Mouse (Mus musculus): ENCODE data around the gene Stx3. TPM values are rescaled to one million over a fixed set of nuclear protein-coding genes. Genes with fewer than 3 reads are reported as not detected.

Gene Stx3
- total RNA-seq (2014; rRNA removed) (28.8 and 35.0 TPM in 2 replicates), polyA plus RNA-seq (2015; fragmentation: Nextera tagmentation; extraction: Ambion mirVana) (36.6 and 37.8 TPM in 2 replicates)

DNA sequence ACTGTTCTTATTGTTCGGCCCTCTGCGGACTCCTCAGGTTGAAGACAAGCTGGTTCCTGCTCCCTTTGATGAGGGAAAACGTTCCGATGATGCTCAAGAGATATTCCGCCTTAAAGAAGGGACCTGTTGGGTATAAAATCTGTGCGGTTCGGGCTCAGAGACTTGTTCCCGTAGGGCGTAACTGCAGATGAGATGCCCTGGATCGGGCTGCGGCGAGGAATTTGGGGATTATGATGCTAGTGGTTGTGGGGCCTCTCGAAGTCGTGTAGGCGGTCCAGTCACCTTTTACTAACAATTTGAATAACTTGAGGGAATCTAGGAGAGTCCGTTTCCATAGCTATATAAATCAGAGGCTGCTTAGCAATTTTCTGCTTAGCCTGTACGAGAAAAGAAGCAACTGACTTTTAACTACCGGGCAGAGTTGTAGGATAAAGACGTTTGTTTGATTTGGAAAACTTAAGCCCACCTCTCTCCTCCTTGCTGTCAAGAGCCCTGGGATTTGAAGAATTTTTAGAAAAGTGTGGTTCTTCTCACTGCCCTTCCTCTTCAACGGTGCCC lies at the start of gene Stx3:
TSS of gene Stx3 (minus strand) at position 261 of the 558 bp plus-strand sequence.
- ATAC-seq (ENCODE audit: low FRiP score): no peak

DNA sequence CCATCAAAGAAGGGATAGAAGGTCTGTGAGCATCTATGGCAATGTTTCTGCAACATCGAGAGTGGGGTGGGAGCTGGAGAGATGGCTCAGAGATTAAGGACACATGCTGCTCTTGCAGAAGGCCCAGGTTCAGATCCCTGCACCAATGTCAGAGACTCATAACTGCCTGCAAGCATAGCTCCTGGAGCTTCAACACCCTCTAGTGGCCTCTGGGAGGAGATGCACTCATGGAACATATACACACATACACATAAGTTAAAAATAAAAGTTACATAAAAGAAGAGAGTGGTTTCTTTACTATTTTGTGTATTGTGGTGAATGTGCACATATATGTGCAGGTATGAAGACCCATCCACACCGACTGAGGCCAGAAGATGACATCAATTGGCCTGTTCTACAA lies 48.6 kb upstream of the Stx3 start:
- H3K4me1 ChIP-seq (ENCODE audit: insufficient read depth, low read length): no peaks in the 10 kb centered on the region
- no peaks in the 10 kb centered on the region for H3K9me3 ChIP-seq (ENCODE audit: low read length)
- H3K4me2 ChIP-seq (ENCODE audit: low read depth, low read length, poor library complexity, severe bottlenecking): no peak overlapping the region
- H3K9ac ChIP-seq (replicated peaks; ENCODE audit: low read length, poor library complexity, severe bottlenecking): no peak overlapping the region
- no peaks in the 10 kb centered on the region for H3K27me3 ChIP-seq (ENCODE audit: insufficient read depth, low read length)
- H3K27ac ChIP-seq (ENCODE audit: low read depth, low read length): no peak overlapping the region
- H3K36me3 ChIP-seq (ENCODE audit: insufficient read depth, low read length): no peaks in the 10 kb centered on the region
- H3K4me3 ChIP-seq (ENCODE audit: low read depth, low read length): no peak overlapping the region
- no peak for DNase-seq (ENCODE audit: low spot score)
- WGBS: 81% methylated on average over 2 of the region's 2 CpGs
- no peak for ATAC-seq (ENCODE audit: low FRiP score)
- TF ChIP-seq CTCF (IDR thresholded peaks at IDR 0.05): no peak

More for the DNA sequence above, at the start of gene Stx3:
- H3K9me3 ChIP-seq (ENCODE audit: low read length): no peaks in the 10 kb centered on the region
- no peaks in the 10 kb centered on the region for H3K36me3 ChIP-seq (ENCODE audit: insufficient read depth, low read length)
- peak within 1 kb of the TSS; percentile 70 for H3K27ac ChIP-seq (ENCODE audit: low read depth, low read length)
- H3K4me1 ChIP-seq (ENCODE audit: insufficient read depth, low read length): no peaks in the 10 kb centered on the region; the same call in 1 of the 2 replicates
- no peak for TF ChIP-seq CTCF (IDR thresholded peaks at IDR 0.05)
- peak within 1 kb of the TSS; percentile 81 for H3K9ac ChIP-seq (replicated peaks; ENCODE audit: low read length, poor library complexity, severe bottlenecking)
- H3K27me3 ChIP-seq (ENCODE audit: insufficient read depth, low read length): no peaks in the 10 kb centered on the region
- H3K4me3 ChIP-seq (ENCODE audit: low read depth, low read length): peak within 1 kb of the TSS; percentile 83
- DNase-seq (ENCODE audit: low spot score): no peak
- peak within 1 kb of the TSS; percentile 78 for H3K4me2 ChIP-seq (ENCODE audit: low read depth, low read length, poor library complexity, severe bottlenecking)
- whole genome bisulfite sequencing: under 1% methylated on average over 20 of the region's 20 CpGs

DNA sequence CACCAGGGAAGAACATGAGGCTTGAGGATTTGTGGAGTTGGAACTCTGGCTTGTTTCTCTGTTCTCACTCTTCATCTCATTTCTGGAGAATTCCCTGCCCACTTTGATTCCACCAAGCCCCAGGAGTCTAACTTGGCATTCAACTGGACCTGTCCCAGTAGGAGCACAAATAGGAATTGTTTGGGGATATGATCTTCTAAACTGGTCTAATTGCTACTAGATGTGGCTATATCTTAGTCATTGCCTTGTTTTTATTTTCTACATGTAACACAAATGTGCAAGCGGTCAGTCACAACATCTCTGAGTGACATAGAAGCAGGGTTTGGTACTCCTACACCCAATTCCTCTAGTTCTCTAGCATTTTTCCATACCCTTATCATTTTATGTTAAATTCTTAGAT lies 41.8 kb upstream of the Stx3 start, which contains the start of gene Olfr1418:
TSS of gene Olfr1418 (minus strand) at position 101 of the 400 bp plus-strand sequence.
- DNase-seq (ENCODE audit: low spot score) (no peak), ATAC-seq (ENCODE audit: low FRiP score) (no peak)
- TF ChIP-seq CTCF (IDR thresholded peaks at IDR 0.05): no peak
- Histone ChIP-seq H3K9me3 (ENCODE audit: low read length) (no peaks in the 10 kb centered on the region), H3K4me3 (ENCODE audit: low read depth, low read length) (no peak within 1 kb of the TSS), H3K9ac (replicated peaks; ENCODE audit: low read length, poor library complexity, severe bottlenecking) (no peak within 1 kb of the TSS), H3K36me3 (ENCODE audit: insufficient read depth, low read length) (no peaks in the 10 kb centered on the region), H3K27ac (ENCODE audit: low read depth, low read length) (no peak within 1 kb of the TSS), H3K27me3 (ENCODE audit: insufficient read depth, low read length) (no peaks in the 10 kb centered on the region), H3K4me2 (ENCODE audit: low read depth, low read length, poor library complexity, severe bottlenecking) (no peak within 1 kb of the TSS), H3K4me1 (ENCODE audit: insufficient read depth, low read length) (no peaks in the 10 kb centered on the region)
- 94% methylated on average over 1 of the region's 1 CpGs for WGBS

DNA sequence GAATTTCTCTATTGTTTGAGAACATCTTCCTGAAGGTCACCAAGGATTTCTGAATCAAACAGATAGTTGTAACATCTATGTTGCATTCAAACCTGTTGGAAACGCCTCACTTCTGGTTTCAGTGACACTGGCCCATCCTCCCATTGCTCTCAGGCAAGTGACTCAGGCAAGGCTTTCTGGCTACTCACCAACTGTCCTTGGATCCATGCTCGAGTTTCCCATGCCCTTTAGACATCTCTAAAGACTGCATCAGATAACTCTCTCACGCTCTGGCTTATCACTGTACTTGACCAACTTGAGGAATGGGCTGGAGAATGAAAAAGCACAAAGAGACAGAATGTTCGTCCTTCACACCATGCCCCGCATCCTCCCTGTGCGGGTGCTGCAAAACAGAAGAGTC lies 37.3 kb upstream of the Stx3 start:
- no peak overlapping the region for H3K4me3 ChIP-seq (ENCODE audit: low read depth, low read length)
- ATAC-seq (ENCODE audit: low FRiP score) (no peak), DNase-seq (ENCODE audit: low spot score) (no peak)
- H3K27me3 ChIP-seq (ENCODE audit: insufficient read depth, low read length): no peaks in the 10 kb centered on the region
- H3K4me2 ChIP-seq (ENCODE audit: low read depth, low read length, poor library complexity, severe bottlenecking): no peak overlapping the region
- no peak overlapping the region for H3K9ac ChIP-seq (replicated peaks; ENCODE audit: low read length, poor library complexity, severe bottlenecking)
- TF ChIP-seq CTCF (IDR thresholded peaks at IDR 0.05): no peak
- 79% methylated on average over 6 of the region's 6 CpGs for WGBS
- H3K36me3 ChIP-seq (ENCODE audit: insufficient read depth, low read length): no peaks in the 10 kb centered on the region
- H3K9me3 ChIP-seq (ENCODE audit: low read length): 0 out of 2 replicates have a peak, but pooled peaks cover 3% of the 10 kb centered on the region
- no peak overlapping the region for H3K27ac ChIP-seq (ENCODE audit: low read depth, low read length)
- no peaks in the 10 kb centered on the region for H3K4me1 ChIP-seq (ENCODE audit: insufficient read depth, low read length)

DNA sequence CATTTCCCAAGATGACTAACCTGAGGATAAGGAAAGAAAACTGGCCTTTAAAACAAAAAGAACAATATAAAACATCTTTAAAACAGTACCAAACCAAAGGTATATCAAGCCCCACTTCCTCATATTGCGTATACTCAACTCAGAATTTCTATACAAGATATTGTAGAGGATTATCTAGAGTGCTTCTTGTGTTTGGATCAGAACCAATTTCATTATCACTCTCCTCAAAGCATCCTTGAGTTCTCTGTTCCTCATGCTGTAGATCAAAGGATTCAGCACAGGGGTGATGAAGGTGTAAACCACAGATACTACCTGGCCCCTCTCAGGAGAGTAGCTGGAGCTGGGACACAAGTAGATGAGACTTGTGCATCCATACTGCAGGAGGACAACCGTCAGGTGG lies 35.6 kb upstream of the Stx3 start:
- TF ChIP-seq CTCF (IDR thresholded peaks at IDR 0.05): no peak
- H3K4me3 ChIP-seq (ENCODE audit: low read depth, low read length): no peak overlapping the region
- no peak overlapping the region for H3K9ac ChIP-seq (replicated peaks; ENCODE audit: low read length, poor library complexity, severe bottlenecking)
- H3K9me3 ChIP-seq (ENCODE audit: low read length): 0 out of 2 replicates have a peak, but pooled peaks cover 3% of the 10 kb centered on the region
- H3K4me2 ChIP-seq (ENCODE audit: low read depth, low read length, poor library complexity, severe bottlenecking): no peak overlapping the region
- WGBS: 93% methylated on average over 2 of the region's 2 CpGs
- DNase-seq (ENCODE audit: low spot score) (no peak), ATAC-seq (ENCODE audit: low FRiP score) (no peak)
- H3K4me1 ChIP-seq (ENCODE audit: insufficient read depth, low read length): no peaks in the 10 kb centered on the region
- H3K27me3 ChIP-seq (ENCODE audit: insufficient read depth, low read length): no peaks in the 10 kb centered on the region
- H3K36me3 ChIP-seq (ENCODE audit: insufficient read depth, low read length): no peaks in the 10 kb centered on the region
- no peak overlapping the region for H3K27ac ChIP-seq (ENCODE audit: low read depth, low read length)

DNA sequence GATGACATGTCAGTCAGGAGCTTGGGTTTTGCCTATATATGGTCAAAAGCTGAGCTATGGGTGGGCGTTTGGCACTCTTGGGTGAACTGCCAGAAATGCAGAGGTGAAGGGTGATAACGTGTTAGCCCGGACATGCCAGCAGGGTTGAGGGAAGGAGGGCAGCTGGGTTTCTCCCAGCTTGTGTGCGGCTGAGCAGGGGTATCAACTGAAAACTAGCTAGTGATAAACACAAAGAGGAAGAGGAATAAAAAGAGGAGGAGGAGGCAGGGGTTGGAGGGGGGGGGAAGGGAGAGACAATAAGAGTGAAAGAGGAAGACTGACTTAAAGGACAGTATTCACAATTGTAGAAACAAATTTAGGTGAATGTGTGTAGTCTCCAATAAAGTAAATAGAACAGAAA lies 33.4 kb upstream of the Stx3 start:
- Histone ChIP-seq H3K4me1 (ENCODE audit: insufficient read depth, low read length) (no peaks in the 10 kb centered on the region), H3K36me3 (ENCODE audit: insufficient read depth, low read length) (no peaks in the 10 kb centered on the region), H3K27me3 (ENCODE audit: insufficient read depth, low read length) (no peaks in the 10 kb centered on the region), H3K27ac (ENCODE audit: low read depth, low read length) (no peak overlapping the region), H3K9me3 (ENCODE audit: low read length) (0 out of 2 replicates have a peak, but pooled peaks cover 3% of the 10 kb centered on the region), H3K4me3 (ENCODE audit: low read depth, low read length) (no peak overlapping the region), H3K9ac (replicated peaks; ENCODE audit: low read length, poor library complexity, severe bottlenecking) (no peak overlapping the region), H3K4me2 (ENCODE audit: low read depth, low read length, poor library complexity, severe bottlenecking) (no peak overlapping the region)
- ATAC-seq (ENCODE audit: low FRiP score): no peak
- TF ChIP-seq CTCF (IDR thresholded peaks at IDR 0.05): no peak
- no peak for DNase-seq (ENCODE audit: low spot score)
- 77% methylated on average over 4 of the region's 4 CpGs for WGBS

Measured in midbrain, postnatal 0 days (tissue).